Mouse (Mus musculus) induced T-regulatory cell, adult 2 months (primary cell): Measurements from ENCODE around the gene Fam172a.
A peak's percentile ranks its signal among the peaks of the same experiment; 100 is the strongest.

Experiments used
- DNase-seq: peaks from one replicate; pipeline ENCODE4 v3.0.0-alpha.2; 2012; ENCODE audit warnings: low read depth

Fam172a gene

DNA sequence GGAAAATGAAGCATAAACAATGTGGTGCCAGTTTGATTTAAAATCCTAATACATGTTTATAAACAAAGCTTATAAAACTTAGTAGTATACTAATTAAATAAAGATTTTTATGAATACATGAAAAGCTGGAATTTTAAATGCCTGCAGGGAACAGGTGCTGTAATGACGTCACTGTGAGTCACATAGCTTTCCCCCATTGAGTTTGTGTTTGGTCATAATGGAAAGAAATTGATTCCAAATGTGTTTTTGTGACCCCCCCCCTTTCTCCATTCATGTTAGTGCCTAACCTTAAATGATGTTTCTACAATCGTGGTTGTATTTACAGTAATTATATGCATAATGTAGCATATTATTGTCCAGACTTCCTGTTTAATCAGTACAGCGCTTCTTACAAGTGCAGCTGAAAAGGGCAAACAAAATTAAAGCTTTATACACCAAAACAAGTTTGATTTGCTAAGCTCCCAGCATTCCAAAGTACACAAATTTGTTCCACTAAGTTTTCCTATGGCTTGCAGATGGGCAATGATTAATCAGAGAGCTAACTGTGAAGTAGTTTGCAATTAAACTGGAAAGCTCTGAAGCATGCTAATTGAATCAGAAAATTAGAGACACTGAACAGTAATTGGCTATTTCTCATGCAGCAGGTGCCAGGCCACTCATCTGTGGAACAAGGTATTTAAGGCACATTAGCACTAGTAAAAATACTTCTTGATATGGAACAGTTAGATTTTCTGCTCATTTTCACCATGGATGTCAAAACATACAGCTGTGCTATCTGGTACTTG is 398.1 kb downstream of the Fam172a start:
- DNase-seq: no peak

- no peak for DNase-seq
These were observed 398.8 kb downstream of the Fam172a start for GRCm38 (mm10) chr13:78100664-78101063.

GRCm38 (mm10) chr13:78102337-78102736 is 400.5 kb downstream of the Fam172a start:
- no peak for DNase-seq

GRCm38 (mm10) chr13:78104851-78105250 is 403.0 kb downstream of the Fam172a start:
- DNase-seq: no peak

- no peak for DNase-seq
These were observed 408.8 kb downstream of the Fam172a start for GRCm38 (mm10) chr13:78110648-78111047.

DNA sequence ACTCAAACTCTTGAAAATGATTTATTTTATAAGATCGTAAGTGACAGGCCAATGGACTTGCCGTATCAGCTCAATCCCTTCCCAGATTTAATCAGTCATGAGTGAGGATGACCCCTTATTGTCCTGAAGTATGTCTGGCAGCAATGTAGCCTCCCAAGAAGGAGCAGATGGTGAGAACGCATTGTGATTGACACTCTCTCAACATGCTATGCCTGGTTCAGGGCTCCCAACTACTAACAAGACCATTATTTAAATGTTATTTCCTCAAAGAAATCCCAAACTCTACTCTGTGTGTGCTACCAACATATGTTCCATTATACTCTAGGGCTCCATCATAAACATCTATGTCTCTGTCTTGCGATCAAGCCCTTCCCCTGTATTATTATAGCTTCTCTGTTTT is 412.1 kb downstream of the Fam172a start:
- no peak for DNase-seq

GRCm38 (mm10) chr13:78118715-78119114 is 416.9 kb downstream of the Fam172a start:
- no peak for DNase-seq

DNA sequence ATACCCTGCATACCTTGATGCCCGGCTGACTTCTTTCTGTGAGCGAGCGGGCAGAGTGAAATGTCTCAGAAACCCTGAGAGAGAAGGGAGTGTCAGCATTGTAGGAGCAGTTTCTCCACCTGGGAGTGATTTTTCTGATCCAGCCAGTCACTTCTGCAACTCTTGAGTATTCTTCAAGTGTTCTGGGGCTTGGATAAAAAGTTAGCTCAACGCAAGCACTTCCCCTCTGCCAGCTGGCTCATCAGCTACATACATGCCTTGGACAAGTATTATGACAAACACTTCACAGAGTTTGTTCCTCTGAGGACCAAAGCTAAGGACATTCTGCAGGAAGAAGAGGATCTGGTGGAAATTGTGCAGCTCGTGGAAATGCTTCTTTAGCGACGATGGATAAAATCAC is 420.2 kb downstream of the Fam172a start:
- no peak for DNase-seq

DNA sequence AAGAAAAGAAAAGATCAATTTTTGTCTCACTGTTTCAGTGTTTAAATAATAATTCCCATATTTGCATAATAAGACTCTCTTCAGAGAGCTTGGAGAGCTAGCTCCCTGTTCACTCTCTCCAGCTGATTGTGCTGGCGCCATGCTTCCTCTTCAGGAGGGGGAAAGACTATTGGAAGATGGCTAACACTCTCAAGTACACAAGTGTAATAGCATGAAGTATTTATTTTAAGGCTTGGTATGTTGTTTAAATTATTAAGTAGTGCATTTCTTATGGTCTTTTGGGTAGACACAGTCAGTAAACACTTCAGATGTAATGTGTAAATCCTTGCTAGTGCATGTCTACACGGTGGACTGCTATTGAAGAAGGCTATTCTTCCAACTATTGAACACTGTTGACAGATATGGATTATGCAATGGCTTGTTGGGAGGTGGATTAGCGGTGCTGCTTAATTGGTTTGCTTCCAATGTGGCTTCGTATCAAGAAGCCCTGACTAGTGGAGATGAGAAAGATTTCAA is 422.1 kb downstream of the Fam172a start:
- DNase-seq: no peak

- no peak for DNase-seq
These were observed 455.6 kb downstream of the Fam172a start for GRCm38 (mm10) chr13:78157465-78157864.

GRCm38 (mm10) chr13:78162149-78162548 is 460.3 kb downstream of the Fam172a start:
- peak; percentile 28 for DNase-seq

DNA sequence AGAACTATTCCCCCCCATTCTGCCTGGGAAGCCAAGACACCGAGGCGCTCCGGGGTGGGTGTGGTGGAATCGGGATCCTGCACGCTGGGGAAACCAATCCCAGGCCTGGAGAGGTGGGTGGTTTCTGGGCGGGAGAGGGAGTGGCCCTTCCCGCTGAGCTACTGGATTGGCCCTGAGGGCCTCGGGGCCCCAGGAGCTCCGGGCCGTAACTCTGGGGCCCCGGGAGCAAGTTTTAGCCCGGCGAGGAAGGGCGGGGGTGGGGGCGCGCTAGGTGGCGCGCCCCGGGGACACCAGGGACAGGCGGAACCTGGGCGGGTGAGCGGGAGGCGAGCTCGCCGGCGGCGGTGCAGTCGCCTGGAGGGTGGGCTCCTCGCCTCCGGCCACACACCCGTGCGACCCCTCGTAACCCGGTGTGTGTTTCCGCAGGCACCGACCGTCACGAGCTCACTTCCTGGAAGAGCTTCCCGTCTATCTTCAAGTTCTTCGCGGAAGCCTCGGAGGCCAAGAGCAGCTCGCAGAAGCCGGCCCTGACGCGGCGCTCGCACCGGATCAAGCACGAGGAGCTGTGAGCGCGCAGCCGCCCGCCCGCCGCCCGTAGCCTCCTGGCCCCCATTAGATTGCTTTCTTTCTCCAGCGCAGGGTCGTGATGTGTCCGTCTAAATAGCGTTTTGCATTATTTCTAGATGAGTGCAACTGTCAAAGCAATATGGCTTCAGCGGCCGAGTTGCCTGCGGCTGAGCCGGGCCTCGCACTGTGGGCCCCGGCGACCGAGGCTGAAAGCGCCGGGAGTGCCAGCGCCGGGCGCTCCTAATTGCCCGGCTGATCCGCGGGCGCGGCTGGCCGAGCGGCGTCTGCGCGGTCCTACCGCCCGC is 461.5 kb downstream of the Fam172a start:
- peak; percentile 45 for DNase-seq

DNA sequence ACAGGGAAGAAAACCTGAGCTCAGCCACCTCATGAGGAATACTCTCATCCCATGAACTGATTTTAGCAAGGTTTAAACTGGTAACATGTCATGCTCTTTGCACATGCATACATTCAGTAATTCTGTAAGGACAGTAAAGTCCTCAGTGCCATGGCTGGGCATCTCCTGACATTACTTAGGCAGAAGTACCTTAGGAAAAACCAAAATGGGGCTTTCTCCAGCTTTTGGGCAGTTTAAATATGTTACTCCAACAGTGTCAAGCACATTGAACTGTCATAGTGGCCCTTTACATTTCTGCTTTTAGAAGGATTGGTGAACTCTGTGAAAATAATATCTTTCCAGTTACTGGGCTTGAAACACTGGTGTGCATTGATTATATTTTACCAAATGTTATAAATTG is 463.1 kb downstream of the Fam172a start:
- DNase-seq: no peak

DNA sequence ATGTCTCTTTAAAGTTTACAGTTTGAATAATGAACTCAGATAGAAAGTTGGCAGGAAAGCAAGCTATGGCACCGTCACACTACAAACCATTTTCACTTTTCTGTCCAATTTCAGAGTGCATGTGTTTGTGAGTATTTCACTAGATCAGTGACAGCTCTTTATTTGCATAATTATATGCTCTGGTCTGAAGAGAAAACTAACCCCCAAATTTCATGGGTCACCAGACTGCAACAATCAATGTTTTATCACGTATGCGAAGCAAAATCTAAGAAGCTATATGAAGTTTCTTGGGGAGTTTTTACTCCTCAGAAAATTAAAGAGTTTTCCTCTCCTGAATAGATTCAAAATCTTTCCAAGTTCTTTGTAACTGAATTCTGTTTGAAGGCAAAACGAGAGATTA is 466.3 kb downstream of the Fam172a start:
- no peak for DNase-seq

DNA sequence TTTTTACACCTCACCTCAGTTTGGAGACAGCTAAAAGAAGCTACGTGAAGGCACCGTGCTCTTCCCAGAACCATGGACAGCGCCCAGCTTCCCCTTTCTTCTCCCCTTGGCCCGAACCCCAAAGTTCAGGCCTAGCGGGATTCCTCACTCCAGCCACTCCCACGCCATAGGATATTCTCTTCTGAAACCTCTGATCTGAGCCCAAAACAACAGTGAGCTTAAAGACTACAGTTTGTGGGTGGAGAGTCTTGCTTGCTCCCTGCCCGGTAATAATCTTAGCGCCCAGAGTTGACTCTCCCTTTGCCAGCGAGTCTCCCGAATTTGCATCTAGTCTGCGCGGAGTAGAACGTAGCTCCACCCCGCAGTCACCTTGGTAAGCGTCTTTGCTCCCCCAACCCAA is 469.5 kb downstream of the Fam172a start:
- no peak for DNase-seq

GRCm38 (mm10) chr13:78171984-78172636 is 470.3 kb downstream of the Fam172a start:
- DNase-seq: no peak

DNA sequence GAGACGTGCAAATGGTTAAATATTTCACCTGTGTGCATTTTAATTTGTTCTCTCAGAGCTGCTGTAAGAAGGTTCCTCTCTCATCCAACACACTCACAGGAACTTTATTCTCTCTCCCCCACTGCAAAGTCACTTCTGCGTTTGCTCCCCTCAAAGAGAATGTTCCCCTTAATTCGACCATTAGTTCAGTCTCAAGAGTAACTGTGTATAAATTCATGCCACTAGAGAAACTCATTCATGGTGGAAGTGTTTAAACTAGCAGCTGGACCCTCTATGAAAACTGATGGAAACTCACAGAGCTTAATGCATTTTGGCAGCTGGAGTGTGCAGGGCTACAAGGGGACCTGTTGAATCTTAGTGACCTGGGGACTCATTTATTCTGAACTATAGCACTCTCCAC is 471.0 kb downstream of the Fam172a start:
- no peak for DNase-seq

DNA sequence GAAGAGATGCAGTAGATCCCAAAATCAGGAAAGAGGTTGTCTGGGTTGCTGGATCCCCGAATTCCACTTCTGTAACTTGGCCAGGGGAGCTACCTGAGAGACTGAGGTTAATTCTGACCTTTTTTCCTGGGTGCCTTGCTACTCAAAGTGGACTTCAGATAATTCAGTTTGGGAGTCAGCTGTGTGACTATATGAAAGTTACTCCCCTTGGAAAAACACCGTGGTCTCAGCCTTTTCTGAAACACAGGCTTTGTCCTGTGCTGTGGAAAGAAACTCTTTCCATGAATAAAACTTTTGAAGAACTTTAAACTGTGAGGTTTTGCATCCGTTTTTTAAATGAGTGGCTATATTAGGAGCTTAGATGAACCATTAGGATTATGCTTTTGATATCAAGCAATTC is 472.4 kb downstream of the Fam172a start:
- DNase-seq: no peak

- DNase-seq: no peak
These were observed 473.1 kb downstream of the Fam172a start for GRCm38 (mm10) chr13:78174891-78175290.

DNA sequence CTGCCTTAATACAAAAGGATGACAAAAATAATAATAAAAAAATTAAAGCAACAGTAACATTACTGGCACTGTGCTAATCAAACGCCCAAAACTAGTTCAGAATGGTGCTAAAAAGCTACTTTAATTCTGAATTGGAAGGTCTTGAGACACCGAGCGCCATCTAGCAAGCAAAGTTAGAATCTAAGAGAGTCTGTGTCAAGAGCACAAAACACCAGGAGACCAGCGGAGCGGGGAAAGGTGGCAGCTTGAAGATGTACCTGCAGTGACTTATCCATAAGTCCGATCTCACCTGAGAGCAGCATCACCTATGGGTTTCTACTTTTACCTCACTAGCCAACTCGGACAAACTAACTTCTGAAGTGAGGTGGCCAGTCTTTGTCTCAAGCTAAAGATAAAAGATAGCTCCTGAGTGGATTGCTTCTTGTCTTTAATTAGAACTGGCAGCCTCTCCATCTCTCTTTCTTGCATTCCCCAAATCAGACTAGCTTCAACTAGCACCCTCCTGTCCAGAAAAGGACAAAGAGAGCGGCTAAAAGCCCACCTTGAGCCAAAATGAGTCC is 474.1 kb downstream of the Fam172a start:
- no peak for DNase-seq

DNA sequence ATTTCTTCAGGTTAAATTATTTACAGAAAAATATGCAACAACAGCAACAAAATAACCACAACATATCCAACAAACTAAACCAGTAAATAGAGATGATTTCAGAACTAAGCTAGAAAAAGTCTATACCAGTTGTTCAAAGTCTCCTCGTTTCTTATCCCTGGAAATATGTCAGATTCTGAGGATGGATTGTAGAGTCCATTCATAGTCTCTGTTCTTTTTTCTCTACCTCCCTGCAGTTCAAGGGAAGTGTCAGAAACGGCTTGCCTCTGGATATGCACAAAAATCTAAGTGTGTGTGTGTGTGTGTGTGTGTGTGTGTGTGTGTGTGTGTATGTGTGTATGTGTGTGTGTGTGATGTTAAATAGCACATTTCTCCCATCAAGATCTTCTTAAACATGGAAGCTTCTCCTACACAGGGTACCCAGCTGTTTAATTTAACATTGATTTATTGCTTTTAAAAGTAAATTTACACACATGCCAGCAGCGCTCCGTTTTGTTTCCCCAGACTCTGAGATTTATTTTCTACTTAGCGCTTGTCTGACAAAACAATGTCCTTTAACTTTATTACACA is 475.6 kb downstream of the Fam172a start:
- no peak for DNase-seq

GRCm38 (mm10) chr13:78178021-78178420 is 476.2 kb downstream of the Fam172a start:
- no peak for DNase-seq
